Mouse (Mus musculus): ENCODE measurements around the gene BC052040. TPM values are rescaled to one million over a fixed set of nuclear protein-coding genes. Genes with fewer than 3 reads are reported as not detected.

The BC052040 gene
- polyA plus RNA-seq, 1 experiment from 2014 or later: 16.6 TPM

DNA sequence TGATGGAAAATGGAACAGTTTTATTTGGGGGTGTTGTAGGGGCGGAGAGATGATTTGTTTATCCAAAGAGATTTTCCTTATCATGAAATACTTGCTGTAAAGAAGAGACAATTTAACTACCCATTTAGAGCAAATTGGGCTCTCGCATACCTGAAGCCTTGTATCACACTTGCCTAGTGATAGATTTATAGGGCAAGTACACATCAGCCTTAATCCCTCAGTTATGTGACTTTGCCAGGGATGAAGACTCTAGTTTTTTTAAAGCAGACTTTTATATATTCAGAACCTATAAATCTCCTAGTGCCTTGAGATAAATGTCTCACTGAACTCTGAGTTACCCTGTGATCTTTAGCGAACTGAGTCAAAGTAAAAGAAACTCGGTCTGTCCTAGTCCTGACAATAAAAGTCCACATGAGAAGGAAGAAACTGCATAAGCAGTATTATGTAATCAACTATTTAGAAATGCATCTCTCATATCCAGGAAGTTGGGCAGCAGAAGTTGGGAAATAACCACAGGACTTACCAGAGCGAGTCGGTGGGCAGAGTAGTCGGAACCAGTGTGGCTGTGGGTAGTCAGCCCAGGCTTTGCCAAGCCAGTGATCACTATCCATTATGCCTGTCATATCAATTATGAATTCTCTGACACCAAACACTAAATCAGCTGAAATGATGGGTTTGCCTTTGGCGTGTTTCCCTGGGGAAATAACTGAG is 183.2 kb downstream of the BC052040 start:
- Histone ChIP-seq H3K4me1 (replicated peaks; ENCODE audit: control insufficient read depth, insufficient read depth, low read length) (no peaks in the 10 kb centered on the region), H3K27me3 (ENCODE audit: control insufficient read depth, insufficient read depth, low read length) (no peaks in the 10 kb centered on the region), H3K27ac (no peak overlapping the region), H3K9me3 (ENCODE audit: control insufficient read depth, low read length) (no peaks in the 10 kb centered on the region), H3K4me2 (replicated peaks) (no peak overlapping the region), H3K4me3 (replicated peaks; ENCODE audit: low read length) (no peak overlapping the region), H3K9ac (no peak overlapping the region), H3K36me3 (replicated peaks; ENCODE audit: control insufficient read depth, insufficient read depth) (no peaks in the 10 kb centered on the region)
- 92% methylated on average over 8 of the region's 8 CpGs for WGBS
- ATAC-seq (ENCODE audit: low FRiP score): no peak
- no peak for DNase-seq (ENCODE audit: low spot score)

DNA sequence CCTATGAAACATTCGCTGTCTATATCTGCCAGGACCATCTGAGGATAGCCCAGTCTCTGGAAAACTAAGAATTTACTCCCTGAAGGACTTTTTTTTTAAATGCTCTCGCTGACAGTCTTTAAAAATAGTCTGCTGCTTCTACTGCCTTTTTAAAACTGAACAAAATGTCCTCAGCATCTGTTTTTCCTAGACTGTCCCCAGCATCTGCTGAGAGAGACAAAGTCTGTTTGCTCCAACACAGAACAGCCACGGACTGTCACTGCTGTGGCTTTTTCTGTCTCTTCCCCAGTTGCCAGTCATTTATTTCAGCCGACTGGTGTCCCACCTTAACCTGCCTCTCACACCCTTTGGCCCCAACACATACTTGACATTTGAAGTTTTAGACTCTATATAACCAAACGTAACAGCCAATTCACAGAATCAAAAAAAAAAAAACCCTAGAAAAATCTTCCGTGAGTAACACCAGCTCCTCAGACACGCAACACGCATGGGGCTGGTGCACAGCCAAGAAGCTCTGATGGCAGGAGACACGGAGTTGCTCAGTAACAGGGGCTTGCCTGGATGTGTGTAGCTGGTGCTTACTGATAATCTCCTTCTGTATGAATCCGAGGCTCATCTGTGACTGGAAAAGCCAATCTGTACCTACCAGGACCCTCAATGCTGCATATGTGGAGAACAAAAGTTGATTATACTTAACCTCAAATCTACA is 188.2 kb downstream of the BC052040 start:
- ATAC-seq (ENCODE audit: low FRiP score) (no peak), DNase-seq (ENCODE audit: low spot score) (no peak)
- Histone ChIP-seq H3K4me2 (replicated peaks) (no peak overlapping the region), H3K4me1 (replicated peaks; ENCODE audit: control insufficient read depth, insufficient read depth, low read length) (no peaks in the 10 kb centered on the region), H3K4me3 (replicated peaks; ENCODE audit: low read length) (no peak overlapping the region), H3K27ac (no peak overlapping the region), H3K9me3 (ENCODE audit: control insufficient read depth, low read length) (no peaks in the 10 kb centered on the region), H3K9ac (no peak overlapping the region), H3K36me3 (replicated peaks; ENCODE audit: control insufficient read depth, insufficient read depth) (no peaks in the 10 kb centered on the region), H3K27me3 (ENCODE audit: control insufficient read depth, insufficient read depth, low read length) (no peaks in the 10 kb centered on the region)
- 94% methylated on average over 10 of the region's 10 CpGs for WGBS

DNA sequence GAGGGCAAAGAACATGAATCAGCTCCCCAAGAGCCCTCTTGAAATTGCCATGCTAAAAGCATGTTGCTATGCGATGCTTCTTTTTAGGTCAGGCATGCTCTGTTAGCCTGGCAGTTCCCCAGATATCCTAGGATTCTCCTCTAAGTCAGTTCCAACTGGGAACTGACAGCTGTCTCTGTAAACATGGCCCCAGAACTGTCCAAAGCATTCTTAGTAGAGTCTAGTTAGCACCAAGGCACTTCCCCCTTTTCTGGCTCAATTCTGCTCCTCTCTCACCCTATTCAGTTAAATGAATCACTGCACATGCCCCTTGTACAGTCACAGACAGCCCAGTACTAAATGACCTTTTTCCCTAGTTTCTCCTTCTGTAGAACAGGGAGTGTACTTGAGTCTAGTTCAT is 191.2 kb downstream of the BC052040 start:
- H3K27ac ChIP-seq: no peak overlapping the region
- WGBS: 91% methylated on average over 1 of the region's 1 CpGs
- H3K36me3 ChIP-seq (replicated peaks; ENCODE audit: control insufficient read depth, insufficient read depth): peaks cover 3% of the 10 kb centered on the region; the same call in 1 of the 2 replicates
- no peak overlapping the region for H3K4me2 ChIP-seq (replicated peaks)
- H3K4me3 ChIP-seq (replicated peaks; ENCODE audit: low read length): no peak overlapping the region
- H3K4me1 ChIP-seq (replicated peaks; ENCODE audit: control insufficient read depth, insufficient read depth, low read length): no peaks in the 10 kb centered on the region
- no peaks in the 10 kb centered on the region for H3K27me3 ChIP-seq (ENCODE audit: control insufficient read depth, insufficient read depth, low read length)
- H3K9ac ChIP-seq: no peak overlapping the region
- DNase-seq (ENCODE audit: low spot score): no peak
- ATAC-seq (ENCODE audit: low FRiP score): no peak
- H3K9me3 ChIP-seq (ENCODE audit: control insufficient read depth, low read length): no peaks in the 10 kb centered on the region

DNA sequence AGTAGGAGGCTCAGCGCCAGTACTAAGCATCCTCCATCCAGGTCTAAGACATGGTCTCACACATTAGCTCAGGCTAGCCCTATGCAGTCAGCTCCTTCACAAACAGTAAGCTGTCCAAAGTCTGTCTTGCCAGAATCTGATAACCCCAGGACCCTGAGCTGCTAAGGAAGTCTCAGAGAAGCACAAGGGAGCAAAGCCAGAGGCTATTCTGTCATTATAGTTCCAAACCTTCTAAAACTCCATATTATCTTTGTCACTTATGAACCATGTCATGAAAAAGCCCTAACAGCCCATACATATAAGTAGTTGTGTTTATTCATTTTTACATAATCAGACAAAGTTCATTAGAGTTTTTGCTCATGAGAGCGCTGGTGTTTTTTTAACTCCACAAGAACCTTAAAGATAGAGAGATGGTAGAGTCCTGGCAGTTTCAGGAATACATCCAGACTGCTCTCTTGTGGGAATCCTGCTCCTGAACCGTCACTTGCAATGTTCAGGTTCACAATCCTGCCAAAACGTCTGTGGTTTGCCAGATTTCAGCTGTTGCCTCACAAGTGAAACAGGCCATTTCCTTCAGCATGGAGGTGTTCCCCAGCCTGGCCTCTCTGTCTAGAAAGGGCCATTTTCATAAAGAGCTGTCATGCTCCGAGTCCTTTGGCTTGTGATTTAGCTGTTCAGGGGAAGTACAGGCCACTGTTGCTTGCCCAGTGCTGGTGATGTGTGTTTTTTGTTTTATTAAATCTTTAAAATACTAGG is 192.8 kb downstream of the BC052040 start:
- Histone ChIP-seq H3K36me3 (replicated peaks; ENCODE audit: control insufficient read depth, insufficient read depth) (peaks cover 3% of the 10 kb centered on the region; the same call in 1 of the 2 replicates), H3K9me3 (ENCODE audit: control insufficient read depth, low read length) (no peaks in the 10 kb centered on the region), H3K4me2 (replicated peaks) (no peak overlapping the region), H3K9ac (no peak overlapping the region), H3K4me3 (replicated peaks; ENCODE audit: low read length) (no peak overlapping the region), H3K27ac (no peak overlapping the region), H3K27me3 (ENCODE audit: control insufficient read depth, insufficient read depth, low read length) (no peaks in the 10 kb centered on the region), H3K4me1 (replicated peaks; ENCODE audit: control insufficient read depth, insufficient read depth, low read length) (no peaks in the 10 kb centered on the region)
- ATAC-seq (ENCODE audit: low FRiP score) (no peak), DNase-seq (ENCODE audit: low spot score) (no peak)
- 83% methylated on average over 5 of the region's 5 CpGs for WGBS

DNA sequence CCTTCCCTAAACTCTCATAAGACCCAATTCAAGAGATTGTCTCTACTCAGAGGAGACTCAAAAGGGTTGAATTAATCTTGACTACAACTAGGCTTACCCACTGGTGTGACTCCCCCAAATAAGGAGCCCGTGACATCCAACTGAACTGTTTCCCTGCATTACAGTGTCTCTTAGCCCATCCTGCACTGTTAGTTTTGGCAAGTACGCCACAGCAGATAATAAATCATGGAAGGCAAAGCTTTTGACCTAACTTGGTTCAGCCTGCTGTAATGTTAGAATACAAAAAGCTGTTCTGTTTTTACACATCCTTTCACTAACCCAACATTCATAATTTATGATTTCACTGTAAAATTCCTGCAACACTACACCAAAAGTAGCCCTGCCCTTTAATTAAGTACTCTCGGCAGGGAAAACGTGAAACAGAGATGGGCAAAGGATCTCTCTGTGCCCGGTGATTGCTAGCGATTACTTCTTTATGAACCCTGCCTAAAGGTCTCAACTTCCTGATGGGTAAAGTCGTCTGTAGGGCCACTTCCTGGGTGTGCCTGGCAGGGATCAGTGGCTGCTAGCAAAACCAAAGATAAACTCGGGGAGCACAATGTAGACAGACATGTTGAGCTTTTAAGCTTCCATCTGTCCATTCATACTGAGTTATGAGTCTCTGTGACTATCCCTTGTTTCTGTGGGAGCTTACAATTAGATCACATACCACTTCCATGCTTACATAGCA is 194.1 kb downstream of the BC052040 start:
- Histone ChIP-seq H3K36me3 (replicated peaks; ENCODE audit: control insufficient read depth, insufficient read depth) (peaks cover 3% of the 10 kb centered on the region; the same call in 1 of the 2 replicates), H3K4me1 (replicated peaks; ENCODE audit: control insufficient read depth, insufficient read depth, low read length) (no peaks in the 10 kb centered on the region), H3K9ac (no peak overlapping the region), H3K9me3 (ENCODE audit: control insufficient read depth, low read length) (no peaks in the 10 kb centered on the region), H3K4me3 (replicated peaks; ENCODE audit: low read length) (no peak overlapping the region), H3K4me2 (replicated peaks) (no peak overlapping the region), H3K27me3 (ENCODE audit: control insufficient read depth, insufficient read depth, low read length) (no peaks in the 10 kb centered on the region), H3K27ac (no peak overlapping the region)
- ATAC-seq (ENCODE audit: low FRiP score): no peak
- DNase-seq (ENCODE audit: low spot score): no peak
- WGBS: 79% methylated on average over 8 of the region's 8 CpGs

DNA sequence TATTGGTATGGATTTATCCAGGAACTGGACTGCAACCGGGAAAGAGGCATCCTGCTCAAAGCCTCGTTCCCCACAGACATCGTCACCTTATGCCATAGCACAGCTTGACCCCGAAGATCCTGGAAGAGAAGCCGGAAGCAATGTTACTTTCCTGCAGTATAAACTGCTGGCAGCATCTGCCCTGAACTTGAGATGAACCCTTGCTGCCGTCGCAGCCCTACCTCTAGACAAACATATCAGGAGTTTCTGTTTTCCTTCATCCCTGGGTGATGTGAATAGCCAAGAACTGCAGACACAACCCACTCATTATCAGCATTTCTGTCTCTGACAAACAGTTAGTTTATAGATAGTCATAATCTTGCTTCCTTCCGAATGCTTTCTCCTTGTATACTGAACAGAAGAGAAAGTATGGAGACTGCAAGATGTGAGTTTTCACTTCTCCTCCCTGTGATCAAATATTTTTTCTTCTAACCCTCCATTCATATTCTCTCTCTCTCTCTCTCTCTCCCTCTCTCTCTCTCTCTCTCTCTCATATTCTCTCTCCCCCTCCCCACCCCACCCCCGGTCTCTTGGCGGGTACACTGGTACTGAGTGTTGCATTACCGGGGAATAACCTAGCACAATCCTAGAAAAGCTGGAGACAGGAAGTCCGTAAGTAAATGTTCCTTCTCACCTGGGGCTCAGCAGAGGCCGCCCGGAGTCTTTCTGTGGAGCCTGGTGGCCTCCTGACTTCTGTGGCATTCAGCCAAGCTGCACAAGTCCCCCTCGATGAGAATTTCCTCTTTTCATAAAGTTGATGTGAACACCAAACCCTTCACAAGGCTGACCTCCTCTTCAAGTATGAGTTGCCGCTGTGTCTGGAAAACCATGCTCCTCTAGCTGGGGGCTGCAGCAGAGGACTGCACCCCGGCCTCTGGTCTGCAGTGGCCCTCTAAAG is 195.7 kb downstream of the BC052040 start:
- Histone ChIP-seq H3K9ac (no peak overlapping the region), H3K4me3 (replicated peaks; ENCODE audit: low read length) (no peak overlapping the region), H3K4me2 (replicated peaks) (no peak overlapping the region), H3K36me3 (replicated peaks; ENCODE audit: control insufficient read depth, insufficient read depth) (peaks cover 3% of the 10 kb centered on the region; the same call in 1 of the 2 replicates), H3K27me3 (ENCODE audit: control insufficient read depth, insufficient read depth, low read length) (no peaks in the 10 kb centered on the region), H3K4me1 (replicated peaks; ENCODE audit: control insufficient read depth, insufficient read depth, low read length) (no peaks in the 10 kb centered on the region), H3K9me3 (ENCODE audit: control insufficient read depth, low read length) (no peaks in the 10 kb centered on the region), H3K27ac (no peak overlapping the region)
- DNase-seq (ENCODE audit: low spot score): no peak
- WGBS: 73% methylated on average over 17 of the region's 17 CpGs
- ATAC-seq (ENCODE audit: low FRiP score): no peak

DNA sequence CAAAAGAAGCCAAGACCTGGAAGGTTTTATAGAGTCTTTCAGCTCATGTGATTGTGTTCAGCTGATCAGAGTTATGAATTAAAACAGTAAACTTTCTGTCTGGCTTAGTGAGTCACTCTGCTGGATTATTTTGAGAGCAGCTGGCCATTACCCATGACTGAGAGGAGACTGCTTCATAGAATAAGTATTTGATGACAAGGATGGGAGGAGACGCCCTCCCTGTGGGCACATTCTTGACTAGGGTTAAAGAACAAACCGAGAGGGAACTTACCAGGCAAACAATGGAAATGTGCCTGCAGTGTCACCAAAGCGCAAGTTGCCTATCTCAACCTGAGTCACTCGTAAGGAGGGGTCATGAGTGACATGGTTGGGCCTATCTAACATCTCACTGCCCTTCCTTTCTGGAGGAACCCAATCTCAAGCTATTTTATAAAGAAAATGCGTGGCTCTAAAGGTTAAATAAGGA is 199.1 kb downstream of the BC052040 start:
- Histone ChIP-seq H3K27ac (no peak overlapping the region), H3K4me2 (replicated peaks) (no peak overlapping the region), H3K27me3 (ENCODE audit: control insufficient read depth, insufficient read depth, low read length) (no peaks in the 10 kb centered on the region), H3K4me3 (replicated peaks; ENCODE audit: low read length) (no peak overlapping the region), H3K4me1 (replicated peaks; ENCODE audit: control insufficient read depth, insufficient read depth, low read length) (no peaks in the 10 kb centered on the region), H3K9me3 (ENCODE audit: control insufficient read depth, low read length) (no peaks in the 10 kb centered on the region), H3K36me3 (replicated peaks; ENCODE audit: control insufficient read depth, insufficient read depth) (peaks cover 3% of the 10 kb centered on the region; the same call in 1 of the 2 replicates), H3K9ac (no peak overlapping the region)
- DNase-seq (ENCODE audit: low spot score) (no peak), ATAC-seq (ENCODE audit: low FRiP score) (no peak)
- 77% methylated on average over 5 of the region's 5 CpGs for WGBS

DNA sequence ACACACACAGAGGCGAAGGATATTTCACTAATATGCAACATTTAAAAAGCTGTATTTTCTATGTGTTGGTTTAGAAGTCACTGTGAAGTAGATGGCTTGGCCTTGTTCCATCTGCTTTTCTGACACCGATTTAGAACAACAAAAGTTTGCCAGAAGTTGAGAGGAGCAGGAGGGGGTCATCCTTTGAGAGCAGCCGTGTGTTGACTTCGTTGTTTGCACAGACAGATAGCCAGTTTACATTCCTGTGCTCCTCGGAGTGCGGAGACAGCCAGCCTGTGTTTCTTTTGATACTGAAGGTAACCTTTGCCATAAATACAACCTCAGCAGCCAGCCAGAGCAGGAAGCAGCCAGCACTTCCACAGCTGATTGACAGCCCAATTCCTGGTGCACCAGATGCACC is 204.2 kb downstream of the BC052040 start:
- 35% methylated on average over 6 of the region's 6 CpGs for WGBS
- ATAC-seq (ENCODE audit: low FRiP score) (no peak), DNase-seq (ENCODE audit: low spot score) (no peak)
- Histone ChIP-seq H3K4me3 (replicated peaks; ENCODE audit: low read length) (no peak overlapping the region), H3K9ac (no peak overlapping the region), H3K4me2 (replicated peaks) (no peak overlapping the region), H3K4me1 (replicated peaks; ENCODE audit: control insufficient read depth, insufficient read depth, low read length) (no peaks in the 10 kb centered on the region), H3K27me3 (ENCODE audit: control insufficient read depth, insufficient read depth, low read length) (no peaks in the 10 kb centered on the region), H3K9me3 (ENCODE audit: control insufficient read depth, low read length) (0 out of 2 replicates have a peak, but pooled peaks cover 4% of the 10 kb centered on the region), H3K36me3 (replicated peaks; ENCODE audit: control insufficient read depth, insufficient read depth) (no peaks in the 10 kb centered on the region), H3K27ac (no peak overlapping the region)

Data from hindbrain, embryonic 14.5 days (tissue).